Mouse (Mus musculus): ENCODE measurements around the gene Krt90.

- no peak for TF ChIP-seq CTCF (IDR thresholded peaks at IDR 0.05; ENCODE audit: extremely low read depth, insufficient read depth, low read length)
- no peak for TF ChIP-seq POLR2A (IDR thresholded peaks at IDR 0.05; ENCODE audit: extremely low read depth, insufficient read depth, low read length)
These were observed 40.1 kb downstream of the Krt90 start for GRCm38 (mm10) chr15:101522556-101523232.
